23 mouse cellular contexts compared by ENCODE assay signal in the genomic region with DNA sequence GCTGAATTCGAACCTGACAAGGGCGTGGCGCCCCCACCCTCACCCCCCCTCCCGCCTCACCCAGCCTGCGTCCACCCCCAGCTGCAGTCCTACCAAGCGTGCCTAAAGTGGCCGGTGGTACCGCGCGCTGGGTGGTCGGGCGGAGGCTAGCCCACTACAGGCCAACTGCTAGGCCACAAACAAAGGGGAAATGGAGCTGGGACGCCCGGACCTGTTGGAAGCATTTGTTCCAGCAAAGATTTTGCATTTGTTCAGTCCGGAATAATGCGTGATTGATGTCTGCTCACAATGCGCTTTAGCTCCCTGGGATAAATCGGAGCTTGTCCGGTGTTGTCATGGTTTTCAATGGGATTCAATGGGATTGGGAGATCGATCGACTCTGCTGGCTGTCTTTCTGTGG. TPM values are rescaled to one million over a fixed set of nuclear protein-coding genes. Genes with fewer than 3 reads are reported as not detected.
DNase-seq lines count a peak whose midpoint lies in the region; ATAC-seq and TF ChIP-seq lines count a peak whose summit lies in the region.
"Had no signal": no experiment of that assay in that cellular context is flagged by ENCODE, and none has a peak within 500 bp of the region (broad histone marks: within the 10 kb centered on the region; RNA-seq: fewer than 3 reads in every experiment).

No protein-coding gene starts in this region.

- no peak overlapping the region for H3K27ac ChIP-seq in heart, embryonic 10.5 days
- no peak overlapping the region for H3K27ac ChIP-seq in neural tube, embryonic 15.5 days (replicated peaks)
- no peak overlapping the region for H3K27ac ChIP-seq in lung, postnatal 0 days (ENCODE audit: low read length)
- no peak overlapping the region for H3K27ac ChIP-seq in layer of hippocampus, adult 2 months
- H3K27ac ChIP-seq: liver, embryonic 15.5 days; stomach, embryonic 15.5 days had no signal

- no peaks in the 10 kb centered on the region for H3K9me3 ChIP-seq in heart, embryonic 10.5 days
- no peaks in the 10 kb centered on the region for H3K9me3 ChIP-seq in neural tube, embryonic 15.5 days (replicated peaks)
- H3K9me3 ChIP-seq in lung, postnatal 0 days (ENCODE audit: low read length) = no peaks in the 10 kb centered on the region
- H3K9me3 ChIP-seq: liver, embryonic 15.5 days; stomach, embryonic 15.5 days had no signal

- no peak overlapping the region for H3K4me2 ChIP-seq in neural tube, embryonic 15.5 days
- no peak overlapping the region for H3K4me2 ChIP-seq in lung, postnatal 0 days (replicated peaks; ENCODE audit: low read depth, low read length)
- H3K4me2 ChIP-seq: liver, embryonic 15.5 days; stomach, embryonic 15.5 days had no signal

- WGBS in heart, embryonic 10.5 days = 1% methylated on average over 21 of the region's 21 CpGs
- under 1% methylated on average over 21 of the region's 21 CpGs for WGBS in neural tube, embryonic 15.5 days
- WGBS in lung, postnatal 0 days = 3% methylated on average over 21 of the region's 21 CpGs

- H3K4me1 ChIP-seq in heart, embryonic 10.5 days = peaks cover 29% of the 10 kb centered on the region
- H3K4me1 ChIP-seq in neural tube, embryonic 15.5 days = peaks cover 20% of the 10 kb centered on the region
- no peaks in the 10 kb centered on the region for H3K4me1 ChIP-seq in lung, postnatal 0 days (ENCODE audit: insufficient read depth, low read depth, low read length)
- H3K4me1 ChIP-seq: liver, embryonic 15.5 days had no signal

- TF ChIP-seq CTCF in lung, postnatal 0 days (IDR thresholded peaks at IDR 0.05) = no peak
- no peak for TF ChIP-seq CTCF in layer of hippocampus, adult 2 months (conservative IDR thresholded peaks at IDR 0.05)

- H3K4me3 ChIP-seq in heart, embryonic 10.5 days = peak overlapping the region; percentile 33; the same call in 1 of the 2 replicates
- no peak overlapping the region for H3K4me3 ChIP-seq in neural tube, embryonic 15.5 days (replicated peaks)
- no peak overlapping the region for H3K4me3 ChIP-seq in lung, postnatal 0 days (ENCODE audit: low read depth, low read length)
- H3K4me3 ChIP-seq in layer of hippocampus, adult 2 months = no peak overlapping the region
- H3K4me3 ChIP-seq: liver, embryonic 15.5 days; myocyte; stomach, embryonic 15.5 days had no signal

- no peak for TF ChIP-seq EP300 in lung, postnatal 0 days (IDR thresholded peaks at IDR 0.05)

- no peaks in the 10 kb centered on the region for H3K36me3 ChIP-seq in heart, embryonic 10.5 days
- H3K36me3 ChIP-seq in neural tube, embryonic 15.5 days = no peaks in the 10 kb centered on the region
- no peaks in the 10 kb centered on the region for H3K36me3 ChIP-seq in lung, postnatal 0 days (ENCODE audit: insufficient read depth, low read length)
- H3K36me3 ChIP-seq: liver, embryonic 15.5 days; stomach, embryonic 15.5 days had no signal

- intact Hi-C loops in heart, postnatal 14 days (cut with DNase I) = no loop called here

- H3K9ac ChIP-seq in neural tube, embryonic 15.5 days (replicated peaks) = no peak overlapping the region
- H3K9ac ChIP-seq in lung, postnatal 0 days (replicated peaks; ENCODE audit: low read depth) = no peak overlapping the region
- H3K9ac ChIP-seq: liver, embryonic 15.5 days; stomach, embryonic 15.5 days had no signal

- no peak for ATAC-seq in neural tube, embryonic 15.5 days (ENCODE audit: low FRiP score)
- ATAC-seq in lung, postnatal 0 days = no peak
- ATAC-seq: activated CD4-positive, CD25-positive, alpha-beta regulatory T cell, adult 4 months; intestine, postnatal 0 days had no signal

- no peak for DNase-seq in heart, embryonic 10.5 days (ENCODE audit: low spot score)
- DNase-seq in heart, postnatal 14 days = no peak
- peak; percentile 74 for DNase-seq in neural tube, embryonic 10.5 days (ENCODE audit: extremely low spot score, low spot score)
- DNase-seq in mesoderm, embryonic 11.5 days (ENCODE audit: low read depth, low spot score) = peak; percentile 63
- DNase-seq in lung, postnatal 0 days (ENCODE audit: low spot score) = no peak
- DNase-seq in ovary, adult 18-20 months (ENCODE audit: low spot score) = no peak
- no peak for DNase-seq in layer of hippocampus, adult 2 months (ENCODE audit: low spot score in 2 of 2)
- DNase-seq: adrenal gland, postnatal 36 days; cerebellum, postnatal 14 days; kidney, postnatal 10 days; left cerebral cortex, postnatal 4 days; lung, postnatal 4 days; thymus, postnatal 14 days had no signal

- H3K27me3 ChIP-seq in heart, embryonic 10.5 days (ENCODE audit: insufficient read depth, poor library complexity, severe bottlenecking) = peaks cover 95% of the 10 kb centered on the region
- peaks cover 89% of the 10 kb centered on the region for H3K27me3 ChIP-seq in neural tube, embryonic 15.5 days (replicated peaks)
- H3K27me3 ChIP-seq in lung, postnatal 0 days (replicated peaks; ENCODE audit: insufficient read depth, low read length) = peaks cover 41% of the 10 kb centered on the region

RNA-seq across cellular contexts. Expression of a gene that starts 1.4 kb away (rescaled TPM):
- polyA plus RNA-seq in heart, embryonic 10.5 days (2016; fragmentation: Nextera tagmentation; extraction: Ambion mirVana) = 0.14 and 0.44 TPM in 2 replicates
- total RNA-seq in heart, postnatal 14 days (2021) = not detected
- 0.12 and 0.14 TPM in 2 replicates for polyA plus RNA-seq in neural tube, embryonic 15.5 days (2015; fragmentation: Nextera tagmentation; extraction: Ambion mirVana)
- not detected in 2 replicates for polyA plus RNA-seq in lung, postnatal 0 days (2015; fragmentation: Nextera tagmentation; extraction: Ambion mirVana)
- not detected for total RNA-seq in layer of hippocampus, adult 2 months (2021)
- total RNA-seq: gastrocnemius, postnatal 4 days; layer of hippocampus, postnatal 10 days; left cerebral cortex, postnatal 4 days; MEL had no signal
- polyA plus RNA-seq: activated CD4-positive, CD25-positive, alpha-beta regulatory T cell, adult 4 months; heart, postnatal 0 days; intestine, postnatal 0 days; liver, embryonic 15.5 days; myocyte; stomach, embryonic 15.5 days had no signal

Comparison
In these comparisons a context has a peak if more than half of its experiments do, and no peak if none do; other contexts are left out.
1. DNase-seq: peak in neural tube, embryonic 10.5 days (single experiment) and mesoderm, embryonic 11.5 days (single experiment); none in heart, embryonic 10.5 days (single experiment), heart, postnatal 14 days (0 of 2), lung, postnatal 0 days (single experiment), ovary, adult 18-20 months (single experiment) and layer of hippocampus, adult 2 months (0 of 2).